Mouse (Mus musculus) liver, embryonic 14 days (tissue): Measurements from ENCODE around the gene Prox2. TPM values are rescaled to one million over a fixed set of nuclear protein-coding genes. Genes with fewer than 3 reads are reported as not detected.

Source experiments
- polyA plus RNA-seq: library from polyadenylated mRNA; depleted of rRNA; stranded (reverse); fragments of >200 nt; gene quantifications from 2 replicates; pipeline ENCODE4 v1.2.3, GENCODE M21; 2012; rRNA removed

Prox2 gene
- 1.2 and 1.5 TPM in 2 replicates for polyA plus RNA-seq

DNA sequence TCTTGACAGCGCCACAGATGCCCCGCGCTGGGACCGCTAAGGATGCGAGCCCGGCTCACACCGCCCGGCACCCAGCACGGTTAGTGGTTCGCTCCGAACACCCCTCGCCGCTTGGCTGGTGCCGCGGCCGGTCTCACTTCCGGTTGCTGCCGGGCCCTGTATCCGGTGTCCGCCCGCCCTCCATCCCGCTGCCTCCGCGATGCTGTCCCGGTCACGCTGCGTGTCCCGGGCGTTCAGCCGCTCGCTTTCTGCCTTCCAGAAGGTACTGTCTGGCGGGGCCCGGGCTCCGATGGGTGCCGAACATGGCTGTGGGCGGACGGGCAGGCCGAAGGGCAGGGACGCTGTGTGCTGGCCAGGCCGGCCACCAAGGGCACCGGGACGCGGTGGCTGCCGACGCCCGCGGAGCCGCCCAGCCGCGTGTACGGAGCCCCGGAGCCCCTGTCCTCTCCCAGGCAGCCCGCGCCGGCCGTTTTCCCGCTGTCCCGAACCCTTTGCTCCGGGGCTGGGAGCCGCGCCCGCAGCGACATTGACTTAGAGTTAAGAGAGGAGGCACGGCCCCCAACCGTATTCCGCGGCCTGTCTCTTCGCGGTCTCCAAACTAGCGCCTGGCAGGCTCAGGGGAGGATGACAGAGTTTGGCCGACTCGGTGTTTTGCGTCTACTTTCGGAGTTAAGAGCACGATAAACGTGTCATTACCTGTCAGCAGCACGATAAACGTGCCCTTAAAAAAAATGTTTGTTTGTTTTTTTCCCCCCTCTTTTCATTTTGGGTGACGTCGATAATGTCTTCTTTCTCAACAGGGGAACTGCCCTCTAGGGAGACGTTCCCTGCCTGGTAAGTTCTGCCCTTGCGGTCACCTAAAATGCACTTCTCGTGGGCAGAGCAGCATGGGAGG is at the start of gene Prox2, which contains the start of gene Dlst:
Gene Prox2, minus strand, starts transcription at position 62 of the 895 bp plus-strand sequence.
Gene Dlst, plus strand, starts transcription at position 136 of the 895 bp plus-strand sequence.

GRCm38 (mm10) chr12:85151002-85151774 is 40.6 kb upstream of the Prox2 start, which contains the start of gene Rps6kl1:
Gene Rps6kl1, minus strand, starts transcription at chr12:85151264.

Other genes with a start within 250 kb of the Prox2 start
- gene Ltbp2, start 234.2 kb downstream of the Prox2 start, polyA plus RNA-seq: 0.23 and 0.24 TPM in 2 replicates
- gene Fcf1, start 139.9 kb downstream of the Prox2 start, polyA plus RNA-seq: 98.4 and 99.3 TPM in 2 replicates
- gene Arel1, start 139.9 kb downstream of the Prox2 start, polyA plus RNA-seq: 14.9 and 16.6 TPM in 2 replicates
- gene Ylpm1, start 114.4 kb downstream of the Prox2 start, polyA plus RNA-seq: 9.4 and 10.5 TPM in 2 replicates
- 75.3 and 82.3 TPM in 2 replicates for gene Dlst, start 74 bp upstream of the Prox2 start, polyA plus RNA-seq
- 0.25 and 0.36 TPM in 2 replicates for gene Rps6kl1, start 40.5 kb upstream of the Prox2 start, polyA plus RNA-seq
- gene Pgf, start 67.0 kb upstream of the Prox2 start, polyA plus RNA-seq: 0.22 and 0.31 TPM in 2 replicates
- 45.4 and 47.4 TPM in 2 replicates for gene Eif2b2, start 108.7 kb upstream of the Prox2 start, polyA plus RNA-seq
- 2.0 TPM in 2 replicates for gene Mlh3, start 159.8 kb upstream of the Prox2 start, polyA plus RNA-seq
- gene Acyp1, start 177.7 kb upstream of the Prox2 start, polyA plus RNA-seq: 25.4 and 28.4 TPM in 2 replicates
- 0.03 and 0.05 TPM in 2 replicates for gene Zc2hc1c, start 177.8 kb upstream of the Prox2 start, polyA plus RNA-seq
- gene Nek9, start 228.6 kb upstream of the Prox2 start, polyA plus RNA-seq: 8.3 and 9.8 TPM in 2 replicates